ENCODE assay signal across 11 mouse cellular contexts in the genomic region with DNA sequence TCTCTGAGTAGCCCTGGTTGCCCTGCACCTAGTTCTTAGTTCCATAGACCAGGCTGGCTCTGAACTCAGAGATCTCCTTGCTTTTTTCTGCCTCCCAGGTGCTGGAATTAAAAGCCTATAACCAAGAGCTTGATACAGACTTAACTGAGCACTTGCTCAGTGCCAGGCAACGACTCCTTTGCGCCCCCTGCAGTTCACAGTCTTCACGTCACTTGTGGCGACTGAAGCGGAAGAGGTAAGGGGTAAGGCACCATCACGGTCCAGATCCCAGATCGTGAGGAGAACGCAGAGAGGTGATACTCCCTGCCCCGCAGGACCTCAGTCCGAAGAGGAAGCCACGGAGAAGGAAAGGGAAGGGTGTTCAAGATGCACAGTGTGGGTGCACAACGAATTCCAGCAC. TPM values are rescaled to one million over a fixed set of nuclear protein-coding genes. Genes with fewer than 3 reads are reported as not detected.
A peak's percentile ranks its signal among the peaks of the same experiment; 100 is the strongest.
DNase-seq lines count a peak whose midpoint lies in the region; ATAC-seq and TF ChIP-seq lines count a peak whose summit lies in the region.
"Had no signal": no experiment of that assay in that cellular context is flagged by ENCODE, and none has a peak within 500 bp of the region (broad histone marks: within the 10 kb centered on the region; RNA-seq: fewer than 3 reads in every experiment).

No protein-coding gene starts in this region.

- TF ChIP-seq POLR2A in heart, adult 2 months (IDR thresholded peaks at IDR 0.05; ENCODE audit: insufficient read depth, low read depth, low read length): no peak

- no peaks in the 10 kb centered on the region for H3K79me2 ChIP-seq in heart, adult 2 months (replicated peaks; ENCODE audit: control insufficient read depth, insufficient read depth, low read length)

- H3K27me3 ChIP-seq in heart, adult 2 months (ENCODE audit: control insufficient read depth, insufficient read depth, low read length): no peaks in the 10 kb centered on the region
- H3K27me3 ChIP-seq in limb, embryonic 10.5 days (ENCODE audit: low read depth, poor library complexity, severe bottlenecking): no peaks in the 10 kb centered on the region

- H3K36me3 ChIP-seq in heart, adult 2 months (ENCODE audit: control insufficient read depth, insufficient read depth, low read length): no peaks in the 10 kb centered on the region
- H3K36me3 ChIP-seq in limb, embryonic 10.5 days: no peaks in the 10 kb centered on the region

- H3K9me3 ChIP-seq in limb, embryonic 10.5 days (replicated peaks): no peaks in the 10 kb centered on the region

- 84% methylated on average over 12 of the region's 12 CpGs for WGBS in heart, adult 2 months
- 81% methylated on average over 12 of the region's 12 CpGs for WGBS in limb, embryonic 10.5 days

- H3K9ac ChIP-seq in heart, adult 2 months (ENCODE audit: low read depth, low read length): no peak overlapping the region

- no peak for TF ChIP-seq EP300 in heart, adult 2 months (IDR thresholded peaks at IDR 0.05; ENCODE audit: insufficient read depth, low read depth, low read length)

- no peak overlapping the region for H3K4me3 ChIP-seq in heart, adult 2 months
- no peak overlapping the region for H3K4me3 ChIP-seq in limb, embryonic 10.5 days

- no peak for ATAC-seq in cerebellum, adult (ENCODE audit: insufficient number of reproducible peaks, low FRiP score, low TSS enrichment)

- no peak for DNase-seq in heart, adult 2 months
- DNase-seq in heart, postnatal 4 days: no peak
- DNase-seq in thymus, postnatal 14 days: peak; percentile 26
- no peak for DNase-seq in thymus, postnatal 0 days (ENCODE audit: low spot score)
- no peak for DNase-seq in limb, embryonic 10.5 days (ENCODE audit: low spot score)
- no peak for DNase-seq in ovary, postnatal 36 days (ENCODE audit: low spot score)
- no peak for DNase-seq in urinary bladder, postnatal 10 days (ENCODE audit: low spot score)
- DNase-seq: adrenal gland, postnatal 25 days; gastrocnemius, postnatal 36 days; kidney, adult 11 months had no signal

- no peak overlapping the region for H3K27ac ChIP-seq in heart, adult 2 months
- peak overlapping the region; percentile 83; the same call in 1 of the 2 replicates for H3K27ac ChIP-seq in limb, embryonic 10.5 days

- intact Hi-C loops in heart, adult 2 months (cut with DNase I): no loop called here

- 0 out of 2 replicates have a peak, but pooled peaks have one; percentile 11 for TF ChIP-seq CTCF in heart, adult 2 months (IDR thresholded peaks at IDR 0.05)

- no peaks in the 10 kb centered on the region for H3K4me1 ChIP-seq in heart, adult 2 months (ENCODE audit: control insufficient read depth, insufficient read depth, low read length)
- peaks cover 27% of the 10 kb centered on the region for H3K4me1 ChIP-seq in limb, embryonic 10.5 days

RNA-seq across cellular contexts. Expression of a gene that starts 6.5 kb away (rescaled TPM):
- total RNA-seq in heart, adult 2 months (2021): 1 to 10 TPM in 1 of 2 experiments, under 1 TPM in 1; 0.78 to 1.3 TPM
- 1.8 TPM in 2 replicates for polyA plus RNA-seq in heart, adult 2 months (2012; rRNA removed)
- 1 to 10 TPM; 1.2 to 1.7 TPM for total RNA-seq in heart, postnatal 4 days (2021)
- 0.33 and 0.64 TPM in 2 replicates for polyA plus RNA-seq in thymus, postnatal 0 days (2015; fragmentation: Nextera tagmentation; extraction: Ambion mirVana)
- 0.25 and 1.7 TPM in 2 replicates for polyA plus RNA-seq in limb, embryonic 10.5 days (2016; fragmentation: Nextera tagmentation; extraction: Ambion mirVana)
